Mouse (Mus musculus) liver, embryonic 15.5 days (tissue): ENCODE measurements around the gene Synj1. TPM values are rescaled to one million over a fixed set of nuclear protein-coding genes. Genes with fewer than 3 reads are reported as not detected.

Experiments
- ATAC-seq: fragments of 200-750 bp; cut with Nextera tagmentation; 2 replicates; pipeline ENCODE4 v1.8.0; 2017; ENCODE audit warnings: moderate number of reproducible peaks, mild to moderate bottlenecking, moderate library complexity; ENCODE audit not compliant: insufficient read depth
- H3K27ac ChIP-seq: fragments of 300-500 bp; sonication (generic); replicated peaks from 2 replicates; pipeline ENCODE4 v1.5.1; 2015; ENCODE audit warnings: mild to moderate bottlenecking, inconsistent platforms
- H3K27me3 ChIP-seq: fragments of 300-500 bp; sonication (generic); 2 replicates; pipeline ENCODE4 v1.6.1; 2015; ENCODE audit warnings: mild to moderate bottlenecking, inconsistent platforms
- H3K36me3 ChIP-seq: fragments of 300-500 bp; sonication (generic); replicated peaks from 2 replicates; pipeline ENCODE4 v1.6.1; 2015; ENCODE audit warnings: moderate library complexity, mild to moderate bottlenecking, inconsistent platforms
- H3K4me1 ChIP-seq: fragments of 300-500 bp; sonication (generic); replicated peaks from 2 replicates; pipeline ENCODE4 v1.6.1; 2015; ENCODE audit warnings: inconsistent platforms
- H3K4me2 ChIP-seq: fragments of 300-500 bp; sonication (generic); 2 replicates; pipeline ENCODE4 v1.6.1; 2015; ENCODE audit warnings: moderate library complexity, mild to moderate bottlenecking, inconsistent platforms
- H3K4me3 ChIP-seq: fragments of 300-500 bp; sonication (generic); replicated peaks from 2 replicates; pipeline ENCODE4 v1.5.1; 2015; ENCODE audit warnings: mild to moderate bottlenecking, inconsistent platforms
- H3K9ac ChIP-seq: fragments of 300-500 bp; sonication (generic); 2 replicates; pipeline ENCODE4 v1.6.1; 2015; ENCODE audit warnings: moderate library complexity, mild to moderate bottlenecking, inconsistent platforms
- H3K9me3 ChIP-seq: fragments of 300-500 bp; sonication (generic); replicated peaks from 2 replicates; pipeline ENCODE4 v1.6.1; 2016; ENCODE audit warnings: inconsistent platforms
- WGBS: fragments of 180-500 bp; shearing (Covaris S2); methylation state at CpG from one replicate; pipeline ENCODE4 v1.1.7; 2015; ENCODE audit warnings: mixed read lengths; ENCODE audit not compliant: insufficient replicate concordance; 5-methylcytosine and 5-hydroxymethylcytosine counted together
- polyA plus RNA-seq: library from polyadenylated mRNA; unstranded; fragments of >200 nt; fragmentation: Nextera tagmentation; extraction: Ambion mirVana; gene quantifications from 2 replicates; pipeline ENCODE4 v1.2.1, GENCODE M21; 2015

Gene Synj1
- 19.5 and 20.6 TPM in 2 replicates for polyA plus RNA-seq

GRCm38 (mm10) chr16:91011021-91011683, at the start of gene Synj1:
TSS of gene Synj1 (minus strand) at chr16:91011308.
- peak within 1 kb of the TSS; percentile 98 for H3K9ac ChIP-seq
- H3K4me2 ChIP-seq, result peak within 1 kb of the TSS; percentile 88
- H3K4me1 ChIP-seq, result peaks cover 42% of the 10 kb centered on the region
- H3K9me3 ChIP-seq, result no peaks in the 10 kb centered on the region
- ATAC-seq, result peak; percentile 94
- no peaks in the 10 kb centered on the region for H3K27me3 ChIP-seq
- under 1% methylated on average over 64 of the region's 66 CpGs for WGBS
- peak within 1 kb of the TSS; percentile 95 for H3K27ac ChIP-seq
- peak within 1 kb of the TSS; percentile 100 for H3K4me3 ChIP-seq
- H3K36me3 ChIP-seq, result peaks cover 32% of the 10 kb centered on the region

GRCm38 (mm10) chr16:91057741-91058140, 46.6 kb upstream of the Synj1 start:
- Histone ChIP-seq H3K36me3 (no peaks in the 10 kb centered on the region), H3K4me2 (no peak overlapping the region), H3K9ac (no peak overlapping the region), H3K9me3 (no peaks in the 10 kb centered on the region), H3K27me3 (peaks cover 45% of the 10 kb centered on the region; the same call in 1 of the 2 replicates), H3K4me3 (no peak overlapping the region), H3K27ac (no peak overlapping the region), H3K4me1 (no peaks in the 10 kb centered on the region)
- 59% methylated on average over 6 of the region's 6 CpGs for WGBS
- ATAC-seq, result no peak

GRCm38 (mm10) chr16:91057261-91057660, 46.2 kb upstream of the Synj1 start:
- WGBS, result 45% methylated on average over 4 of the region's 4 CpGs
- H3K4me2 ChIP-seq, result no peak overlapping the region
- H3K36me3 ChIP-seq, result no peaks in the 10 kb centered on the region
- H3K9me3 ChIP-seq, result no peaks in the 10 kb centered on the region
- peaks cover 45% of the 10 kb centered on the region; the same call in 1 of the 2 replicates for H3K27me3 ChIP-seq
- no peaks in the 10 kb centered on the region for H3K4me1 ChIP-seq
- H3K27ac ChIP-seq, result no peak overlapping the region
- H3K9ac ChIP-seq, result no peak overlapping the region
- ATAC-seq, result no peak
- no peak overlapping the region for H3K4me3 ChIP-seq

GRCm38 (mm10) chr16:91056043-91056821, 45.1 kb upstream of the Synj1 start:
- Histone ChIP-seq H3K9ac (no peak overlapping the region), H3K4me3 (no peak overlapping the region), H3K4me1 (no peaks in the 10 kb centered on the region), H3K36me3 (no peaks in the 10 kb centered on the region), H3K27me3 (peaks cover 45% of the 10 kb centered on the region; the same call in 1 of the 2 replicates), H3K4me2 (no peak overlapping the region), H3K27ac (no peak overlapping the region), H3K9me3 (no peaks in the 10 kb centered on the region)
- WGBS, result 46% methylated on average over 16 of the region's 16 CpGs
- ATAC-seq, result no peak

- WGBS, result 66% methylated on average over 5 of the region's 5 CpGs
- Histone ChIP-seq H3K4me1 (no peaks in the 10 kb centered on the region), H3K4me2 (no peak overlapping the region), H3K4me3 (no peak overlapping the region), H3K9me3 (no peaks in the 10 kb centered on the region), H3K27me3 (peaks cover 48% of the 10 kb centered on the region), H3K27ac (no peak overlapping the region), H3K36me3 (no peaks in the 10 kb centered on the region), H3K9ac (no peak overlapping the region)
- ATAC-seq, result no peak
Observed at GRCm38 (mm10) chr16:91055150-91055549, 44.0 kb upstream of the Synj1 start.

- Histone ChIP-seq H3K27me3 (peaks cover 56% of the 10 kb centered on the region), H3K27ac (no peak overlapping the region), H3K36me3 (no peaks in the 10 kb centered on the region), H3K9ac (no peak overlapping the region), H3K4me1 (no peaks in the 10 kb centered on the region), H3K9me3 (no peaks in the 10 kb centered on the region), H3K4me2 (no peak overlapping the region), H3K4me3 (no peak overlapping the region)
- WGBS, result 52% methylated on average over 8 of the region's 8 CpGs
- no peak for ATAC-seq
Observed at GRCm38 (mm10) chr16:91053599-91053998, 42.5 kb upstream of the Synj1 start.

GRCm38 (mm10) chr16:91045511-91045910, 34.4 kb upstream of the Synj1 start:
- no peak overlapping the region for H3K9ac ChIP-seq
- peaks cover 16% of the 10 kb centered on the region for H3K36me3 ChIP-seq
- no peak overlapping the region for H3K27ac ChIP-seq
- WGBS, result 61% methylated on average over 8 of the region's 8 CpGs
- H3K4me1 ChIP-seq, result peaks cover 36% of the 10 kb centered on the region
- peak overlapping the region; percentile 87 for H3K4me2 ChIP-seq
- peaks cover 17% of the 10 kb centered on the region for H3K27me3 ChIP-seq
- H3K4me3 ChIP-seq, result peak overlapping the region; percentile 92
- ATAC-seq, result no peak
- no peaks in the 10 kb centered on the region for H3K9me3 ChIP-seq

- Histone ChIP-seq H3K9me3 (no peaks in the 10 kb centered on the region), H3K36me3 (peaks cover 24% of the 10 kb centered on the region), H3K4me2 (peak within 1 kb of the TSS; percentile 87), H3K9ac (peak within 1 kb of the TSS; percentile 96), H3K4me1 (peaks cover 37% of the 10 kb centered on the region), H3K4me3 (peak within 1 kb of the TSS; percentile 92), H3K27ac (peak within 1 kb of the TSS; percentile 92), H3K27me3 (peaks cover 11% of the 10 kb centered on the region; the same call in 1 of the 2 replicates)
- WGBS, result 2% methylated on average over 70 of the region's 70 CpGs
- ATAC-seq, result peak; percentile 98
Observed at GRCm38 (mm10) chr16:91044270-91045182, 33.4 kb upstream of the Synj1 start, which contains the start of gene Paxbp1. TSS of gene Paxbp1 (minus strand) at chr16:91044543.

- H3K4me3 ChIP-seq, result peak overlapping the region; percentile 92
- peak overlapping the region; percentile 87 for H3K4me2 ChIP-seq
- peak overlapping the region; percentile 92 for H3K27ac ChIP-seq
- peak overlapping the region; percentile 96 for H3K9ac ChIP-seq
- peaks cover 31% of the 10 kb centered on the region for H3K36me3 ChIP-seq
- H3K9me3 ChIP-seq, result no peaks in the 10 kb centered on the region
- peaks cover 37% of the 10 kb centered on the region for H3K4me1 ChIP-seq
- WGBS, result under 1% methylated on average over 63 of the region's 63 CpGs
- peak; percentile 42 for ATAC-seq
- H3K27me3 ChIP-seq, result peaks cover 8% of the 10 kb centered on the region; the same call in 1 of the 2 replicates
Observed at GRCm38 (mm10) chr16:91043461-91044248, 32.5 kb upstream of the Synj1 start.

- H3K4me3 ChIP-seq, result peak overlapping the region; percentile 92
- no peak for ATAC-seq
- peaks cover 42% of the 10 kb centered on the region for H3K36me3 ChIP-seq
- peak overlapping the region; percentile 48 for H3K9ac ChIP-seq
- H3K4me2 ChIP-seq, result peak overlapping the region; percentile 87
- H3K27me3 ChIP-seq, result peaks cover 5% of the 10 kb centered on the region; the same call in 1 of the 2 replicates
- H3K27ac ChIP-seq, result no peak overlapping the region
- H3K4me1 ChIP-seq, result peaks cover 37% of the 10 kb centered on the region
- 47% methylated on average over 1 of the region's 1 CpGs for WGBS
- no peaks in the 10 kb centered on the region for H3K9me3 ChIP-seq
Observed at GRCm38 (mm10) chr16:91042640-91043039, 31.5 kb upstream of the Synj1 start.
